Comparison of ENCODE assay signal across 22 mouse cellular contexts in the genomic region with DNA sequence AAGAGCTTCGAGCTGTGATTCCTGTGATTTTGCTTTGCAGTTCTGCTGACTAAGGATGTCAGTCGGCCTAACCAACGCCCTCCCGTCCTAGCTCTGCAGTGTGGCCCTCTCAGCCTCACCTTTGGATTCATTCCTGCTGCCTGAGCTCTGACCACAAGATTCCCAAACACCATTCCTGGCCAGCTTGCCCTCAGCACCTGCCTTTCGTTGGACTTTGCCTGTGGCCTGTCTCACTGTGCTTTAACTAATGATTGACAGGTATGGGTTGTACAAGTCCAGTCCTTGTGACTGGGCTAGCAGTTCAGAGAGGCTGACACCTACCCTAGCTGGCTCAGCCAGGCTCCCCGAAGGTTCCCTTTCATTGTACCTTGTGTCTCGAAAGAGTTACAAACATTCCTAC. TPM values are rescaled to one million over a fixed set of nuclear protein-coding genes. Genes with fewer than 3 reads are reported as not detected.
A peak's percentile ranks its signal among the peaks of the same experiment; 100 is the strongest.
DNase-seq lines count a peak whose midpoint lies in the region; ATAC-seq and TF ChIP-seq lines count a peak whose summit lies in the region.
"Had no signal": no experiment of that assay in that cellular context is flagged by ENCODE, and none has a peak within 500 bp of the region (broad histone marks: within the 10 kb centered on the region; RNA-seq: fewer than 3 reads in every experiment).

No protein-coding gene starts in this region.

- intact Hi-C loops in left cerebral cortex, adult 2 months (cut with DNase I): no loop called here

- H3K4me2 ChIP-seq in intestine, embryonic 16.5 days (ENCODE audit: low read depth, low read length): no peak overlapping the region
- H3K4me2 ChIP-seq in kidney, embryonic 14.5 days (replicated peaks; ENCODE audit: low read depth, low read length): no peak overlapping the region
- no peak overlapping the region for H3K4me2 ChIP-seq in liver, embryonic 16.5 days (ENCODE audit: low read depth, low read length)
- H3K4me2 ChIP-seq: embryonic facial prominence, embryonic 13.5 days; limb, embryonic 15.5 days had no signal

- no peak for TF ChIP-seq CTCF in left cerebral cortex, adult 2 months (IDR thresholded peaks at IDR 0.05)

- no peak overlapping the region for H3K9ac ChIP-seq in intestine, embryonic 16.5 days (ENCODE audit: low read depth, low read length)
- no peak overlapping the region for H3K9ac ChIP-seq in kidney, embryonic 14.5 days (ENCODE audit: low read depth, low read length)
- H3K9ac ChIP-seq in liver, embryonic 16.5 days (ENCODE audit: low read depth, low read length): no peak overlapping the region
- H3K9ac ChIP-seq: embryonic facial prominence, embryonic 13.5 days; forebrain, postnatal 0 days; limb, embryonic 15.5 days had no signal

- DNase-seq in kidney, postnatal 4 days: peak; percentile 27 to 64
- no peak for DNase-seq in left cerebral cortex, adult 2 months (ENCODE audit: extremely low spot score in 1 of 2, low spot score in 2 of 2)
- no peak for DNase-seq in heart, adult 9 months (ENCODE audit: low spot score in 2 of 2)
- DNase-seq: adrenal gland, postnatal 14 days; cerebellum, adult 18-20 months; forebrain, postnatal 0 days; heart, adult 2 months; layer of hippocampus, adult 9-11 months; right cerebral cortex, postnatal 25 days; thymus, adult 2 months had no signal

- H3K9me3 ChIP-seq in intestine, embryonic 16.5 days (ENCODE audit: control insufficient read depth, low read length): no peaks in the 10 kb centered on the region
- H3K9me3 ChIP-seq in kidney, embryonic 14.5 days (ENCODE audit: control insufficient read depth, low read length): no peaks in the 10 kb centered on the region
- H3K9me3 ChIP-seq in liver, embryonic 16.5 days (replicated peaks; ENCODE audit: control insufficient read depth, low read length): no peaks in the 10 kb centered on the region
- H3K9me3 ChIP-seq: embryonic facial prominence, embryonic 13.5 days; limb, embryonic 15.5 days had no signal

- peak overlapping the region; percentile 60 for H3K27ac ChIP-seq in intestine, embryonic 16.5 days (ENCODE audit: low read length)
- H3K27ac ChIP-seq in kidney, embryonic 14.5 days (ENCODE audit: low read depth, low read length): no peak overlapping the region
- H3K27ac ChIP-seq in liver, embryonic 16.5 days (ENCODE audit: low read length): peak overlapping the region; percentile 88
- no peak overlapping the region for H3K27ac ChIP-seq in left cerebral cortex, adult 2 months
- H3K27ac ChIP-seq: embryonic facial prominence, embryonic 13.5 days; heart, adult 2 months; limb, embryonic 15.5 days had no signal

- 68% methylated on average over 7 of the region's 7 CpGs for WGBS in intestine, embryonic 16.5 days
- 81% methylated on average over 7 of the region's 7 CpGs for WGBS in kidney, embryonic 14.5 days
- 49% methylated on average over 7 of the region's 7 CpGs for WGBS in liver, embryonic 16.5 days (ENCODE audit: insufficient replicate concordance)

- peak; percentile 93 for ATAC-seq in intestine, embryonic 16.5 days
- peak; percentile 26; the same call in 1 of the 2 replicates for ATAC-seq in kidney, embryonic 14.5 days (ENCODE audit: low FRiP score, low TSS enrichment)
- peak; percentile 92 for ATAC-seq in liver, embryonic 16.5 days (ENCODE audit: low read depth)
- ATAC-seq in CD4-positive, CD25-positive, alpha-beta regulatory T cell, adult 4 months: no peak
- no peak for ATAC-seq in megakaryocyte progenitor cell, adult 5-6 weeks (replicated peaks; ENCODE audit: poor library complexity)
- ATAC-seq: forebrain, postnatal 0 days; inflammation-experienced regulatory T-cells, adult 6 months had no signal

- H3K27me3 ChIP-seq in intestine, embryonic 16.5 days (replicated peaks; ENCODE audit: control insufficient read depth, insufficient read depth, low read length): no peaks in the 10 kb centered on the region
- no peaks in the 10 kb centered on the region for H3K27me3 ChIP-seq in kidney, embryonic 14.5 days (ENCODE audit: control insufficient read depth, insufficient read depth, low read length)
- no peaks in the 10 kb centered on the region for H3K27me3 ChIP-seq in liver, embryonic 16.5 days (ENCODE audit: control insufficient read depth, insufficient read depth, low read depth, low read length)
- H3K27me3 ChIP-seq: embryonic facial prominence, embryonic 13.5 days; limb, embryonic 15.5 days had no signal

- no peak overlapping the region for H3K4me3 ChIP-seq in intestine, embryonic 16.5 days (ENCODE audit: low read length)
- no peak overlapping the region for H3K4me3 ChIP-seq in kidney, embryonic 14.5 days (ENCODE audit: low read length)
- no peak overlapping the region for H3K4me3 ChIP-seq in liver, embryonic 16.5 days (ENCODE audit: low read depth, low read length)
- H3K4me3 ChIP-seq in left cerebral cortex, adult 2 months: no peak overlapping the region
- H3K4me3 ChIP-seq: embryonic facial prominence, embryonic 13.5 days; heart, adult 2 months; limb, embryonic 15.5 days had no signal

- H3K4me1 ChIP-seq in intestine, embryonic 16.5 days (ENCODE audit: control insufficient read depth, insufficient read depth, low read length): peaks cover 4% of the 10 kb centered on the region
- H3K4me1 ChIP-seq in kidney, embryonic 14.5 days (ENCODE audit: control insufficient read depth, insufficient read depth, low read length): peaks cover 7% of the 10 kb centered on the region
- no peaks in the 10 kb centered on the region for H3K4me1 ChIP-seq in liver, embryonic 16.5 days (ENCODE audit: control insufficient read depth, low read depth, low read length)

- no peaks in the 10 kb centered on the region for H3K36me3 ChIP-seq in intestine, embryonic 16.5 days (ENCODE audit: control insufficient read depth, insufficient read depth, low read length)
- no peaks in the 10 kb centered on the region for H3K36me3 ChIP-seq in kidney, embryonic 14.5 days (ENCODE audit: control insufficient read depth, insufficient read depth, low read length)
- H3K36me3 ChIP-seq in liver, embryonic 16.5 days (ENCODE audit: control insufficient read depth, insufficient read depth): no peaks in the 10 kb centered on the region
- H3K36me3 ChIP-seq: embryonic facial prominence, embryonic 13.5 days; limb, embryonic 15.5 days had no signal

RNA-seq across cellular contexts. Expression of gene Gjb2, which starts 15.4 kb away (rescaled TPM):
- 8.3 and 9.0 TPM in 2 replicates for polyA plus RNA-seq in intestine, embryonic 16.5 days (2015; fragmentation: Nextera tagmentation; extraction: Ambion mirVana)
- 0.67 and 1.2 TPM in 2 replicates for polyA plus RNA-seq in kidney, embryonic 14.5 days (2014; fragmentation: Nextera tagmentation; extraction: Ambion mirVana)
- polyA plus RNA-seq in liver, embryonic 16.5 days (2015; fragmentation: Nextera tagmentation; extraction: Ambion mirVana): 18.0 and 20.0 TPM in 2 replicates
- 10 to 100 TPM in 1 of 2 experiments, 1 to 10 TPM in 1; 7.7 to 11.8 TPM for total RNA-seq in left cerebral cortex, adult 2 months (2021)
- polyA plus RNA-seq in CD4-positive, CD25-positive, alpha-beta regulatory T cell, adult 4 months (2017; shearing (Covaris generic)): 1 to 10 TPM; 5.2 to 6.0 TPM
- total RNA-seq in megakaryocyte progenitor cell, adult 5-6 weeks (2015): 0.10 TPM in 1 of 2 replicates, not detected in the other
- total RNA-seq in megakaryocyte progenitor cell, adult 5-6 weeks (2017): not detected in 2 replicates
- total RNA-seq: heart, adult 2 months had no signal

RNA-seq across cellular contexts. Expression of gene Gm4491, which starts 26.6 kb away (rescaled TPM):
- polyA plus RNA-seq in intestine, embryonic 16.5 days (2015; fragmentation: Nextera tagmentation; extraction: Ambion mirVana): not detected in 2 replicates
- not detected in 2 replicates for polyA plus RNA-seq in kidney, embryonic 14.5 days (2014; fragmentation: Nextera tagmentation; extraction: Ambion mirVana)
- not detected in 2 replicates for polyA plus RNA-seq in liver, embryonic 16.5 days (2015; fragmentation: Nextera tagmentation; extraction: Ambion mirVana)
- under 1 TPM; 0.68 to 0.81 TPM for total RNA-seq in left cerebral cortex, adult 2 months (2021)
- polyA plus RNA-seq in CD4-positive, CD25-positive, alpha-beta regulatory T cell, adult 4 months (2017; shearing (Covaris generic)): under 1 TPM in 1 of 2 experiments, not detected in 1; 0.28 TPM
- total RNA-seq in megakaryocyte progenitor cell, adult 5-6 weeks (2015): not detected in 2 replicates
- total RNA-seq in megakaryocyte progenitor cell, adult 5-6 weeks (2017): not detected in 2 replicates
- total RNA-seq: adrenal gland, postnatal 14 days; gastrocnemius, adult 8-10 months; heart, adult 2 months had no signal
- polyA plus RNA-seq: forebrain, postnatal 0 days; heart, adult 2 months; heart, postnatal 0 days; hindbrain, embryonic 11.5 days; inflammation-experienced regulatory T-cells, adult 6 months; neural tube, embryonic 14.5 days; thymus, adult 2 months had no signal

RNA-seq across cellular contexts. Expression of gene Gja3, which starts 31.2 kb away (rescaled TPM):
- 0.13 and 0.26 TPM in 2 replicates for polyA plus RNA-seq in intestine, embryonic 16.5 days (2015; fragmentation: Nextera tagmentation; extraction: Ambion mirVana)
- 4.4 and 5.8 TPM in 2 replicates for polyA plus RNA-seq in kidney, embryonic 14.5 days (2014; fragmentation: Nextera tagmentation; extraction: Ambion mirVana)
- 0.12 and 0.53 TPM in 2 replicates for polyA plus RNA-seq in liver, embryonic 16.5 days (2015; fragmentation: Nextera tagmentation; extraction: Ambion mirVana)
- total RNA-seq in left cerebral cortex, adult 2 months (2021): under 1 TPM in 1 of 2 experiments, not detected in 1; 0.12 TPM
- not detected for polyA plus RNA-seq in CD4-positive, CD25-positive, alpha-beta regulatory T cell, adult 4 months (2017; shearing (Covaris generic))
- not detected in 2 replicates for total RNA-seq in megakaryocyte progenitor cell, adult 5-6 weeks (2015)
- not detected in 2 replicates for total RNA-seq in megakaryocyte progenitor cell, adult 5-6 weeks (2017)
- total RNA-seq: adrenal gland, postnatal 14 days had no signal
- polyA plus RNA-seq: hindbrain, embryonic 11.5 days; inflammation-experienced regulatory T-cells, adult 6 months; neural tube, embryonic 14.5 days had no signal

RNA-seq across cellular contexts. Expression of gene Gjb6, which starts 44.3 kb away (rescaled TPM):
- polyA plus RNA-seq in intestine, embryonic 16.5 days (2015; fragmentation: Nextera tagmentation; extraction: Ambion mirVana): 0.10 and 0.20 TPM in 2 replicates
- 0.30 and 1.2 TPM in 2 replicates for polyA plus RNA-seq in kidney, embryonic 14.5 days (2014; fragmentation: Nextera tagmentation; extraction: Ambion mirVana)
- not detected in 2 replicates for polyA plus RNA-seq in liver, embryonic 16.5 days (2015; fragmentation: Nextera tagmentation; extraction: Ambion mirVana)
- total RNA-seq in left cerebral cortex, adult 2 months (2021): 100 to 1,000 TPM; 110 to 118 TPM
- under 1 TPM in 1 of 2 experiments, not detected in 1; 0.26 TPM for polyA plus RNA-seq in CD4-positive, CD25-positive, alpha-beta regulatory T cell, adult 4 months (2017; shearing (Covaris generic))
- not detected in 2 replicates for total RNA-seq in megakaryocyte progenitor cell, adult 5-6 weeks (2015)
- not detected in 2 replicates for total RNA-seq in megakaryocyte progenitor cell, adult 5-6 weeks (2017)
- total RNA-seq: adrenal gland, postnatal 14 days; gastrocnemius, adult 8-10 months; heart, adult 2 months had no signal
- polyA plus RNA-seq: heart, adult 2 months; heart, postnatal 0 days; inflammation-experienced regulatory T-cells, adult 6 months had no signal

Comparison
In these comparisons a context has a peak if more than half of its experiments do, and no peak if none do; other contexts are left out.
1. ATAC-seq: peak in intestine, embryonic 16.5 days (single experiment), kidney, embryonic 14.5 days (single experiment) and liver, embryonic 16.5 days (single experiment); none in CD4-positive, CD25-positive, alpha-beta regulatory T cell, adult 4 months (single experiment) and megakaryocyte progenitor cell, adult 5-6 weeks (single experiment).
2. H3K27ac ChIP-seq: peak in intestine, embryonic 16.5 days (single experiment) and liver, embryonic 16.5 days (single experiment); none in kidney, embryonic 14.5 days (single experiment) and left cerebral cortex, adult 2 months (single experiment).
3. DNase-seq: peak in kidney, postnatal 4 days (2 of 2); none in left cerebral cortex, adult 2 months (0 of 2) and heart, adult 9 months (0 of 2).